Mouse (Mus musculus): ENCODE results near the gene Slc17a7.

DNA sequence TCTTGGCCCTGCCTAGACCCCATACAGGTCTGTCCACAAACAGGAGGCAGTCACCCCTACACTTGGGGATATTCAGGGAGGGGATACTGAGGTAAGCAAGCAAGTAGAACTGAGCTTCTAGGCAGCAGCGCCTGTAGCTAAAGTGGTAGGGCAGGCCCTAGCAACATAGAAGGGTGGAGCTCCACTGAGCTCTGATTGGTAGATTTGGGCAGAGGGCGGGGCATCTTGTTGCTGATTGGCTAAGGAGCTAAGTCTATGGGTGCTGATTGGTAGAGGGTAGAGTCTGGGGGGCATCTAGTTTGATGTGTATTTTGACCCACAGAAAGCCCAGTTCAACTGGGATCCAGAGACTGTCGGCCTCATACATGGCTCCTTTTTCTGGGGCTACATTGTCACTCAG, 5.7 kb downstream of the Slc17a7 start:
- TF ChIP-seq CTCF (IDR thresholded peaks at IDR 0.05; ENCODE audit: borderline replicate concordance, control insufficient read depth, extremely low read depth, insufficient read depth, low read length, poor library complexity) (no peak), POLR2A (IDR thresholded peaks at IDR 0.05; ENCODE audit: control insufficient read depth, extremely low read depth, insufficient read depth, low read length, poor library complexity) (no peak)
